Mouse (Mus musculus) CD4-positive naive resting alpha-beta T cell, adult 76 days (primary cell): ENCODE measurements around the gene Olfr1046. TPM values are rescaled to one million over a fixed set of nuclear protein-coding genes. Genes with fewer than 3 reads are reported as not detected.

Experiments used
- total RNA-seq: library from RNA; stranded (reverse); gene quantifications from one replicate; pipeline ENCODE4 v1.2.4, GENCODE M21; 2023

Olfr1046 gene
- not detected for total RNA-seq

DNA sequence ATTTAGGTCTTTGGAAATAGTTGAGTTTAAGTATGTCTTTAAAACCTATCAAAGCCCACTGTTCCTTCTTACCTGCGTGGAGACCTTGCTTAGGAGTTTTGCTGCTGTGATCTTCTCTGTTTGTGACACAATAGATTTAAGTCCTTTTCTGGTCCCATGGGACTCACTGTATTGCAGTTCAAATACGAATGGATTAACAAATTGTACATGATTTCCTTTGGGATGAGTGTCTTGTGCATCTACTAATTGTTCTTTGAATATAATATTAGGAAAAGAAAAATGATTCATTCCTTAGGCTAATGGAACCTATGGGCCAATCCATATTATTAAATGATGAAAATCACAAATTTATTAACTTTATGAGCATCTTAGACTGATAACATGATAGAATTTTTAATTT lies at the start of gene Olfr1046:
TSS of gene Olfr1046 (minus strand) at position 101 of the 400 bp plus-strand sequence.

DNA sequence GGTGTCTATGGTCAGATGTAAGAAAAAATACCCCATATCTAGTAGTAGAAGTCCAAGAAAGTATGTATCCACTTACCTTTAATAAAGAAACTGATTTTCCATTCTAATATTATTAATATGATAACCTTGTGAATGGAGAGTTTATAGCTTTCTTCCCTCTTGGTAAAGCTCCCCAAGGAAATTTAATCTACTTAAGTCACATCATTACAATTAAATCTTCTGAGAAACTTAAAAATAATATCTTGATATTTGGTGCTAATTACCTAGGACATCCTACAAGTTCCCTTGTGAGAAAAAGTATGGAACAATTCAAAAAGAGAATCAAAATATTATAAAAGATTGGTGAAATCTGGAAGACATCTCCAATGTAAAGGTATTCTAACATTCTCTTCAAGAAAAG lies 39.1 kb upstream of the Olfr1046 start, which contains the start of gene Olfr1049:
TSS of gene Olfr1049 (minus strand) at position 101 of the 400 bp plus-strand sequence.

DNA sequence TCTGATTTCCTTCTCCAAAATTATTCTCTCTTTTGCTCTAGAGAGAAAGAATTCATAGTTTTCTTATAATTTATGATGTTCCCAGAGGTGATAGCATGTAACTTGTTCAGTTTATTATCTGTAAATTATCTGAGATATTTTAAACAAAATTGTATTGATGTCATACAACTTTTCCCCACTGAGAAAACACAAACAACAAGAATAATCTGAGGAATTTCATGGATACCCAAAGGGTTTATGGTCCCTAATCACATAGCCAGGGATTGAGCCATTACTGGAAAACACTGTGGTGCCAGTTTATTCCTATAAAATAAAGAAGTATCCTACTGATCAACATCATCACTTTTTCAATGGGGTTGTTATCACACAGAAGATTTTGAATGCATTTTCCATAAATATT lies 21.1 kb upstream of the Olfr1046 start, which contains the start of gene Olfr1048:
TSS of gene Olfr1048 (minus strand) at position 101 of the 400 bp plus-strand sequence.

GRCm38 (mm10) chr2:86231301-86231700 lies 12.2 kb upstream of the Olfr1046 start, which contains the start of gene Olfr1047:
Olfr1047 (minus strand) TSS chr2:86231401.

GRCm38 (mm10) chr2:86202909-86203308 lies 16.2 kb downstream of the Olfr1046 start, which contains the start of gene Olfr1045:
Olfr1045 (minus strand) TSS chr2:86203009.

GRCm38 (mm10) chr2:86185583-86185982 lies 33.5 kb downstream of the Olfr1046 start, which contains the start of gene Olfr52:
Olfr52 (minus strand) TSS chr2:86185683.

DNA sequence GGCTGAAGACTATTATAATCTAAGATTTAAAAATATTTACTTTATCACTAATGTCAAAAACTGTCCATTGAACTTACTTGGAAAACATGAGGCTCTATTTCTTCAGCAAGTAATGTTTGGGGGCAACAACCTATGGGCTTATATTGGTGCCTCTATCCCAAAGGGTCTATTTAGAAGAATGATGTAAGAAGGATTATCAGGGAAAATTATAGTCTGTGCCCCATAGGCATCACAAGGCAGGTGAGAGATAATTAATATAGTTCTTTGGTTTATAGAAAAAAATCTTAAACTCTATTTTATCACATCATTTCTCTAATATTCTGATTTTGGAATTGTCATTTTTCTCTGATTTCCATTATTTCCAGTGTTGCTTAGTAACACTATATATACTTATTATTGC lies 41.4 kb downstream of the Olfr1046 start, which contains the start of gene Olfr1044:
TSS of gene Olfr1044 (minus strand) at position 101 of the 400 bp plus-strand sequence.

GRCm38 (mm10) chr2:86167422-86167821 lies 51.7 kb downstream of the Olfr1046 start, which contains the start of gene Olfr1043:
Olfr1043 (minus strand) TSS chr2:86167522.

Other genes with a start within 250 kb of the Olfr1046 start
- not detected for gene Olfr1029, start 245.4 kb downstream of the Olfr1046 start, total RNA-seq
- gene Olfr1030, start 240.0 kb downstream of the Olfr1046 start, total RNA-seq: not detected
- not detected for gene Olfr1031, start 229.0 kb downstream of the Olfr1046 start, total RNA-seq
- not detected for gene Olfr1032, start 213.8 kb downstream of the Olfr1046 start, total RNA-seq
- not detected for gene Olfr1033, start 198.7 kb downstream of the Olfr1046 start, total RNA-seq
- not detected for gene Olfr1034, start 173.5 kb downstream of the Olfr1046 start, total RNA-seq
- not detected for gene Olfr1036, start 145.3 kb downstream of the Olfr1046 start, total RNA-seq
- not detected for gene Olfr1037, start 131.9 kb downstream of the Olfr1046 start, total RNA-seq
- not detected for gene Olfr1039, start 83.4 kb downstream of the Olfr1046 start, total RNA-seq
- gene Olfr1040, start 72.6 kb downstream of the Olfr1046 start, total RNA-seq: not detected
- gene Olfr1042, start 57.5 kb downstream of the Olfr1046 start, total RNA-seq: not detected
- not detected for gene Olfr1043, start 51.8 kb downstream of the Olfr1046 start, total RNA-seq
- not detected for gene Olfr1044, start 41.5 kb downstream of the Olfr1046 start, total RNA-seq
- not detected for gene Olfr52, start 33.6 kb downstream of the Olfr1046 start, total RNA-seq
- not detected for gene Olfr1045, start 16.3 kb downstream of the Olfr1046 start, total RNA-seq
- gene Olfr1047, start 12.1 kb upstream of the Olfr1046 start, total RNA-seq: not detected
- gene Olfr1048, start 21.0 kb upstream of the Olfr1046 start, total RNA-seq: not detected
- gene Olfr1049, start 39.0 kb upstream of the Olfr1046 start, total RNA-seq: not detected
- not detected for gene Olfr1051, start 59.8 kb upstream of the Olfr1046 start, total RNA-seq
- gene Olfr1052, start 73.1 kb upstream of the Olfr1046 start, total RNA-seq: not detected
- not detected for gene Olfr1053, start 96.0 kb upstream of the Olfr1046 start, total RNA-seq
- not detected for gene Olfr1054, start 116.1 kb upstream of the Olfr1046 start, total RNA-seq
- not detected for gene Olfr1055, start 131.0 kb upstream of the Olfr1046 start, total RNA-seq
- not detected for gene Olfr1056, start 143.2 kb upstream of the Olfr1046 start, total RNA-seq
- gene Olfr1057, start 159.1 kb upstream of the Olfr1046 start, total RNA-seq: not detected
- not detected for gene Olfr1058, start 169.2 kb upstream of the Olfr1046 start, total RNA-seq
- not detected for gene Olfr1061, start 194.7 kb upstream of the Olfr1046 start, total RNA-seq
- not detected for gene Olfr1062, start 207.4 kb upstream of the Olfr1046 start, total RNA-seq
- gene Olfr1065, start 231.3 kb upstream of the Olfr1046 start, total RNA-seq: not detected
- not detected for gene Olfr1066, start 237.0 kb upstream of the Olfr1046 start, total RNA-seq